ENCODE assay signal across 13 mouse cellular contexts in the genomic region with DNA sequence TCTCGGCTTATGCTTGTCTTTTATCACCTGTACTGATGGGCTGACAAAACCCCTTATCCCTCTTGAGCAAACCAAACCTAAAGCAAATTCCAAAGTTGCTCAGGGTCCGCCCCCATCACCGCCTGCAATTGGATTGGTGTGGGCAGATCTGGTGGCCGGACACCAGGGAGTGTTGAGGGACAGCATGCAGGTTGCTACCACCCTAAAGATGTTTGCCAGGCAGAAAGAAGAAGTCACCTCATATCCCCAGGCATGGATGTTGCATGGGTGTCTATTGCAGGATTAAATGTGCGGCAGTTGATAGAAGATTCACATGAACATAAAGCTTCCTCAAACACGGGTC.
DNase-seq lines count a peak whose midpoint lies in the region; ATAC-seq lines count a peak whose summit lies in the region.
"Had no signal": no experiment of that assay in that cellular context is flagged by ENCODE, and none has a peak within 500 bp of the region (broad histone marks: within the 10 kb centered on the region; RNA-seq: fewer than 3 reads in every experiment).

No protein-coding gene starts in this region.

- H3K27ac ChIP-seq in forebrain, embryonic 10.5 days = peak overlapping the region; percentile 80
- no peak overlapping the region for H3K27ac ChIP-seq in forebrain, embryonic 14.5 days (ENCODE audit: low read depth, low read length)
- H3K27ac ChIP-seq in forebrain, embryonic 12.5 days = peak overlapping the region; percentile 27; the same call in 1 of the 2 replicates
- H3K27ac ChIP-seq in limb, embryonic 10.5 days = peak overlapping the region; percentile 80
- H3K27ac ChIP-seq in midbrain, embryonic 15.5 days = peak overlapping the region; percentile 72; the same call in 1 of the 2 replicates
- H3K27ac ChIP-seq: heart, adult 2 months; liver, embryonic 12.5 days had no signal

- H3K9me3 ChIP-seq in forebrain, embryonic 10.5 days = peaks cover 7% of the 10 kb centered on the region
- H3K9me3 ChIP-seq in forebrain, embryonic 14.5 days (replicated peaks; ENCODE audit: control insufficient read depth, low read length) = no peaks in the 10 kb centered on the region
- H3K9me3 ChIP-seq in forebrain, embryonic 12.5 days = no peaks in the 10 kb centered on the region
- no peaks in the 10 kb centered on the region for H3K9me3 ChIP-seq in limb, embryonic 10.5 days (replicated peaks)
- H3K9me3 ChIP-seq in midbrain, embryonic 15.5 days = no peaks in the 10 kb centered on the region
- H3K9me3 ChIP-seq: liver, embryonic 12.5 days had no signal

- WGBS in forebrain, embryonic 10.5 days = 69% methylated on average over 6 of the region's 6 CpGs
- 54% methylated on average over 6 of the region's 6 CpGs for WGBS in forebrain, embryonic 14.5 days
- WGBS in forebrain, embryonic 12.5 days = 55% methylated on average over 6 of the region's 6 CpGs
- WGBS in limb, embryonic 10.5 days = 79% methylated on average over 6 of the region's 6 CpGs
- WGBS in midbrain, embryonic 15.5 days = 40% methylated on average over 6 of the region's 6 CpGs

- H3K36me3 ChIP-seq in forebrain, embryonic 10.5 days (replicated peaks) = no peaks in the 10 kb centered on the region
- no peaks in the 10 kb centered on the region for H3K36me3 ChIP-seq in forebrain, embryonic 14.5 days (ENCODE audit: control insufficient read depth, insufficient read depth, low read length)
- no peaks in the 10 kb centered on the region for H3K36me3 ChIP-seq in forebrain, embryonic 12.5 days (replicated peaks)
- H3K36me3 ChIP-seq in limb, embryonic 10.5 days = no peaks in the 10 kb centered on the region
- no peaks in the 10 kb centered on the region for H3K36me3 ChIP-seq in midbrain, embryonic 15.5 days (replicated peaks)
- H3K36me3 ChIP-seq: liver, embryonic 12.5 days had no signal

- peak overlapping the region; percentile 19 for H3K4me3 ChIP-seq in forebrain, embryonic 10.5 days
- H3K4me3 ChIP-seq in forebrain, embryonic 14.5 days (ENCODE audit: low read depth, low read length) = no peak overlapping the region
- H3K4me3 ChIP-seq in forebrain, embryonic 12.5 days (replicated peaks) = no peak overlapping the region
- H3K4me3 ChIP-seq in limb, embryonic 10.5 days = 0 out of 2 replicates have a peak overlapping the region, but pooled peaks have one; percentile 11
- H3K4me3 ChIP-seq in midbrain, embryonic 15.5 days = no peak overlapping the region
- H3K4me3 ChIP-seq: heart, adult 2 months; liver, embryonic 12.5 days had no signal

- DNase-seq in forebrain, embryonic 10.5 days (ENCODE audit: extremely low spot score, low spot score) = no peak
- DNase-seq in forebrain, embryonic 14.5 days (ENCODE audit: low spot score) = no peak
- no peak for DNase-seq in limb, embryonic 10.5 days (ENCODE audit: low spot score)
- no peak for DNase-seq in spleen, postnatal 4 days (ENCODE audit: low spot score in 2 of 2)
- DNase-seq in testis, postnatal 14 days (ENCODE audit: low spot score) = no peak
- DNase-seq in spleen, adult 18-20 months = no peak
- DNase-seq: heart, adult 2 months; kidney, adult 18-20 months; thymus, postnatal 36 days had no signal

- no peak for ATAC-seq in forebrain, embryonic 14.5 days
- ATAC-seq in forebrain, embryonic 12.5 days (ENCODE audit: low FRiP score) = peak; percentile 60; the same call in 1 of the 2 replicates
- ATAC-seq in midbrain, embryonic 15.5 days (replicated peaks) = peak; percentile 51
- ATAC-seq: liver, embryonic 12.5 days had no signal

- H3K27me3 ChIP-seq in forebrain, embryonic 10.5 days (ENCODE audit: poor library complexity, severe bottlenecking) = no peaks in the 10 kb centered on the region
- no peaks in the 10 kb centered on the region for H3K27me3 ChIP-seq in forebrain, embryonic 14.5 days (replicated peaks; ENCODE audit: control insufficient read depth, insufficient read depth, low read length)
- H3K27me3 ChIP-seq in forebrain, embryonic 12.5 days = no peaks in the 10 kb centered on the region
- no peaks in the 10 kb centered on the region for H3K27me3 ChIP-seq in limb, embryonic 10.5 days (ENCODE audit: low read depth, poor library complexity, severe bottlenecking)
- no peaks in the 10 kb centered on the region for H3K27me3 ChIP-seq in midbrain, embryonic 15.5 days (replicated peaks)
- H3K27me3 ChIP-seq: CH12.LX; liver, embryonic 12.5 days had no signal

- H3K4me2 ChIP-seq in forebrain, embryonic 14.5 days (ENCODE audit: low read length) = no peak overlapping the region
- peak overlapping the region; percentile 32 for H3K4me2 ChIP-seq in forebrain, embryonic 12.5 days
- peak overlapping the region; percentile 8; the same call in 1 of the 2 replicates for H3K4me2 ChIP-seq in midbrain, embryonic 15.5 days
- H3K4me2 ChIP-seq: liver, embryonic 12.5 days had no signal

- H3K4me1 ChIP-seq in forebrain, embryonic 10.5 days = peaks cover 22% of the 10 kb centered on the region
- peaks cover 9% of the 10 kb centered on the region for H3K4me1 ChIP-seq in forebrain, embryonic 14.5 days (ENCODE audit: control insufficient read depth, insufficient read depth, low read length)
- peaks cover 19% of the 10 kb centered on the region for H3K4me1 ChIP-seq in forebrain, embryonic 12.5 days
- peaks cover 19% of the 10 kb centered on the region for H3K4me1 ChIP-seq in limb, embryonic 10.5 days
- peaks cover 13% of the 10 kb centered on the region for H3K4me1 ChIP-seq in midbrain, embryonic 15.5 days
- H3K4me1 ChIP-seq: liver, embryonic 12.5 days had no signal

- H3K9ac ChIP-seq in forebrain, embryonic 14.5 days (ENCODE audit: low read length) = no peak overlapping the region
- H3K9ac ChIP-seq in forebrain, embryonic 12.5 days = no peak overlapping the region
- H3K9ac ChIP-seq in midbrain, embryonic 15.5 days = no peak overlapping the region
- H3K9ac ChIP-seq: liver, embryonic 12.5 days had no signal

Comparison
In these comparisons a context has a peak if more than half of its experiments do, and no peak if none do; other contexts are left out.
1. H3K4me3 ChIP-seq: peak in forebrain, embryonic 10.5 days (single experiment) and limb, embryonic 10.5 days (single experiment); none in forebrain, embryonic 14.5 days (single experiment), forebrain, embryonic 12.5 days (single experiment) and midbrain, embryonic 15.5 days (single experiment).